Mouse (Mus musculus): ENCODE measurements around the gene Gm13023.
"Not testable (repeated sequence)": the region's sequence is repeated elsewhere in the genome, so short reads cannot be mapped to it uniquely, and the experiment has no call there.

The Gm13023 gene

DNA sequence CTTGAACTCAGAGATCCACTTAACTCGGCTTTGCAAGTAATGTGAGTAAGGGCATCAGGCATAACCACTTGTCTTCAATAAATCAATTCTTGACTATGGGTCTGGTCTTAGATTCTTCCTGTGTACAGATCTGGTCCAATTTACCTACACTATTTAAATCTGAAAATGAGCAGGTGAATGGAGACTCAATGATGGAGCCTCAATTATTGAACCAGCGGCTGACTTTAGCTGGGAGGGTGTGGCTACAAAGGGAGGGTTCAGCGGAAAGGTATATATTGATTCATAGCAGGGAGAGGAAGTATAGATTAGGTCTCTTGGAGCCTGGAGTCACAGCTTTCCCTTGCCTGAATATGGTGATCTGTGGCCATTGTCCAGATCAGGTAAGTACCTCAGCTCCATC lies at the start of gene Gm13023:
Gene Gm13023, plus strand, starts transcription at position 301 of the 400 bp plus-strand sequence.
- DNase-seq (ENCODE audit: low spot score), result not testable (repeated sequence)

DNA sequence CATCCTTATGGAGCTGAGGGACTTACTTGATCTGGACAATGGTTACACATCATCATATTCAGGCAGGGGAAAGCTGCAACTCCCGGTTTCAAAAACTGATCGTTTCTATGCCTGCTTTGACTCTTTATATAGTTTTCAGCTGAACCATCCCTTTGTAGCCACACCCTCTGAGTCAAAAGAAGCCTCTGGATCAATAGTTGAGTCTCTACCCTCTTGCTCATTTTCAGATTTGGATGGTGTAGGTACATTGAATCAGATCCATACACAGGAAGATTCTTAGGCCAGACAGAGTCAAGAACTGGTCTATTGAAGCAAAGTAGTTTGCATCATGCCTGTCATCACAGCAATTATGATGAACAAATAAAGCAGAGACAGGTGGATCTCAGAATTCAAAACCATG lies 26.8 kb downstream of the Gm13023 start, which contains the start of gene Gm13084:
Gene Gm13084, minus strand, starts transcription at position 101 of the 400 bp plus-strand sequence.
- DNase-seq (ENCODE audit: low spot score), result no peak

Data from testis, postnatal 10 days (tissue).